Mouse (Mus musculus): ENCODE results near the gene Kif6. TPM values are rescaled to one million over a fixed set of nuclear protein-coding genes. Genes with fewer than 3 reads are reported as not detected.

The Kif6 gene
- polyA plus RNA-seq, 1 experiment from 2014 or later, result 1.5 TPM

DNA sequence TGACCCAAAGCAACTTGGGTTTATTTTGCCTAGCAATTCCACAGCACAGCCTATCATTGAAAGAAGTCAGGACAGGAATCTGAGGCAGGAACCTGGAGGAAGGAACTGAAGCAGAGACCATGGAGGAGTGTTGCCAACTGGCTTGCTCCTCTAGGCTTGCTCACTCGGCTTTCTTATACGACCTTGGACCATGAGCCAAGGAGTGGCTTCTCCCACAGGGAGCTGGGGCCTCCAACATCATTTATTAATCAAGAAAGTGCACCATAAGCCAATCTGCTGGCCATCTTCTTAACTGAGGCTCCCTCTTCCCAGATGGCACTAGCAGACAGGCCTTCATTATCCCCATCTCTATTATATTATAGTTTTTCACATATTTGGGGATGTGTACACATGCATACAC, 119.8 kb downstream of the Kif6 start:
- H3K27me3 ChIP-seq (replicated peaks; ENCODE audit: insufficient read depth, low read length), result no peaks in the 10 kb centered on the region
- no peak overlapping the region for H3K4me3 ChIP-seq (ENCODE audit: low read depth, low read length)
- no peak overlapping the region for H3K4me2 ChIP-seq (replicated peaks; ENCODE audit: low read depth, low read length)
- H3K27ac ChIP-seq (ENCODE audit: low read length), result no peak overlapping the region
- TF ChIP-seq EP300 (IDR thresholded peaks at IDR 0.05) (no peak), CTCF (IDR thresholded peaks at IDR 0.05) (no peak)
- no peak overlapping the region for H3K9ac ChIP-seq (replicated peaks; ENCODE audit: low read depth)
- WGBS, result 85% methylated on average over 2 of the region's 2 CpGs
- DNase-seq (ENCODE audit: low spot score), result no peak
- H3K9me3 ChIP-seq (ENCODE audit: low read length), result no peaks in the 10 kb centered on the region; the same call in 1 of the 2 replicates
- no peaks in the 10 kb centered on the region for H3K36me3 ChIP-seq (ENCODE audit: insufficient read depth, low read length)
- H3K4me1 ChIP-seq (ENCODE audit: insufficient read depth, low read depth, low read length), result no peaks in the 10 kb centered on the region
- ATAC-seq, result no peak

DNA sequence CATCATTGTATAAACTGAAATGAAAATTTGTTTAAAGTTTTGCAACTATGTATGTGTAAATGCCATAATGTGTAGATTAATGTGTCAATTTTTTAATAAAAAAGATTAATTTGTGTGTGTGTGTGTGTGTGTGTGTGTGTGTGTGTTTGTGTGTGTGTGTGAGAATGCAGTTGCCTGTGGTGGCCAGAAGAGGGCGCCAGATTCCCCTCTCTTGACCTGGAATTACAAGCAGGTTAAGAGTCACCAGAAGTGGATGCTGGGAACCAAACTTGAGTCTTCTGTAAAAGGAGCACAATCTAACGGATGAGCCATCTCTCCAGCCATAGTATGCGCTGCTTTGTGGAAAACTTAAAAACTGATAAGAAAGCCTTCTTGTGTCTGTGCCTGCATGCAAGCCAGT, 121.4 kb downstream of the Kif6 start:
- WGBS, result 78% methylated on average over 3 of the region's 3 CpGs
- no peak for ATAC-seq

GRCm38 (mm10) chr17:49737217-49737774, 122.4 kb downstream of the Kif6 start:
- Histone ChIP-seq H3K4me3 (ENCODE audit: low read depth, low read length) (no peak overlapping the region), H3K4me1 (ENCODE audit: insufficient read depth, low read depth, low read length) (no peaks in the 10 kb centered on the region), H3K9me3 (ENCODE audit: low read length) (no peaks in the 10 kb centered on the region; the same call in 1 of the 2 replicates), H3K9ac (replicated peaks; ENCODE audit: low read depth) (no peak overlapping the region), H3K4me2 (replicated peaks; ENCODE audit: low read depth, low read length) (no peak overlapping the region), H3K27ac (ENCODE audit: low read length) (no peak overlapping the region), H3K27me3 (replicated peaks; ENCODE audit: insufficient read depth, low read length) (no peaks in the 10 kb centered on the region), H3K36me3 (ENCODE audit: insufficient read depth, low read length) (no peaks in the 10 kb centered on the region)
- 54% methylated on average over 6 of the region's 6 CpGs for WGBS
- no peak for TF ChIP-seq CTCF (IDR thresholded peaks at IDR 0.05)
- no peak for TF ChIP-seq EP300 (IDR thresholded peaks at IDR 0.05)
- DNase-seq (ENCODE audit: low spot score) (no peak), ATAC-seq (no peak)

More for the DNA sequence above, 121.4 kb downstream of the Kif6 start:
- no peaks in the 10 kb centered on the region for H3K4me1 ChIP-seq (ENCODE audit: insufficient read depth, low read depth, low read length)
- H3K36me3 ChIP-seq (ENCODE audit: insufficient read depth, low read length), result no peaks in the 10 kb centered on the region
- no peak overlapping the region for H3K9ac ChIP-seq (replicated peaks; ENCODE audit: low read depth)
- H3K27me3 ChIP-seq (replicated peaks; ENCODE audit: insufficient read depth, low read length), result no peaks in the 10 kb centered on the region
- no peaks in the 10 kb centered on the region; the same call in 1 of the 2 replicates for H3K9me3 ChIP-seq (ENCODE audit: low read length)
- no peak overlapping the region for H3K4me2 ChIP-seq (replicated peaks; ENCODE audit: low read depth, low read length)
- no peak overlapping the region for H3K27ac ChIP-seq (ENCODE audit: low read length)
- H3K4me3 ChIP-seq (ENCODE audit: low read depth, low read length), result no peak overlapping the region
- TF ChIP-seq EP300 (IDR thresholded peaks at IDR 0.05) (no peak), CTCF (IDR thresholded peaks at IDR 0.05) (peak; percentile 29; the same call in 1 of the 2 replicates)
- DNase-seq (ENCODE audit: low spot score), result no peak

DNA sequence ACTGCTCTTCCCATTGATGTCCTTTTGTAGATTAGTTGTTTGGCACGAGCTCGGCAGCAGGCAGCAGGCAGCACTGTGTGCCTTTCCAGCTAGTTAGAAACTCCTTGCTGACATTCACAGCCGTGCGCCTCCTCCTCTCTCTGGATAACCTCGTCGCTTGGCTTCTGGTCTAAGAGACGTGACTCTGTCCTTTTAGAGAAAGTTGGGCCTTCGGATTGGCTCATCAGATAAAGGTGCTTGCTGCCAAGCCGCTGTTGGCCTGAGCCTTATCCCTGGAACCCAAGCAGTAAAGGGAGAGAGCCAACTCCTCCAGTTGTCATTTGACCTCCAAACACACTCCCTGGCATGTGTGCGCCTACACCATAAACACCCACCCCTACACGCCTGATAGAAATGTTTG, 123.4 kb downstream of the Kif6 start:
- no peak overlapping the region for H3K9ac ChIP-seq (replicated peaks; ENCODE audit: low read depth)
- TF ChIP-seq EP300 (IDR thresholded peaks at IDR 0.05), result no peak
- TF ChIP-seq CTCF (IDR thresholded peaks at IDR 0.05), result no peak
- peak; percentile 41; the same call in 1 of the 2 replicates for ATAC-seq

DNA sequence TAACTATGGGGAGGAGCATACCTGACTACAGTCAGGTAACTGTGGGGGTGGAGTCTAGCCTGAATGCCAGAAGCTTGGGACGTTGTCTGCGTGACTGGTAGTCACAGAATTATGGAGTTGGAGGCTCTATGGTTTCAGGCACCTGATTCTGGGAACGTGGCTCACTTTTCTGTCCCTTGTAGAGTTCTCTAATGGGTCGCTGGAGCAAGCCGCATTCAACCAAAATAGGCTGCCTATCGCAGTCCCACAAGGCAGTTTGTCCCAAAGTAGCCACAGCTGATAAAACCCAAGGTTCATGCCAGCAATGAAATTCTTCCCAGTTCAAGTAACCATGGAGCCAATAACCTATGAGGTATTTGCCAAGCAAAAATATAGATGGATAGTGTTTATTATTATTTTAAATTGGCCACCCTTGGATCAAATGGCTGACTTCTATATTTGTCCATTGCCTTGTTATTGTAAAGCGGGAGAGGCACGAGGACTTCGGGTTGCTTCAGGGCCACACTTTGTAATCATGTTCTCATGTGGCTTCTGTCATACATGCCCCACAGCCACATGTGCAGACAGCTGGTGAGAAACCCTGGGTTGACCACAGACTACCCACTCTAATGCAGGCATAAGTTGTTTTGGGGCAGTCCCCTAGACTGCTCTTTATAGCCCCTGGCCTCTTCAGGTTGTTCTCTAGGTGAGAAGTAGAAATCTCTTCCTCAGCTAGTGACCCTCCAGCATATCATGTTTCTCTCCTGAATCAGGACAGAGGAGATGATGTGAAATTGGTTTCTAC, 125.2 kb downstream of the Kif6 start:
- DNase-seq (ENCODE audit: low spot score) (no peak), ATAC-seq (no peak)
- Histone ChIP-seq H3K27ac (ENCODE audit: low read length) (no peak overlapping the region), H3K9me3 (ENCODE audit: low read length) (no peaks in the 10 kb centered on the region; the same call in 1 of the 2 replicates), H3K4me3 (ENCODE audit: low read depth, low read length) (no peak overlapping the region), H3K4me2 (replicated peaks; ENCODE audit: low read depth, low read length) (no peak overlapping the region), H3K27me3 (replicated peaks; ENCODE audit: insufficient read depth, low read length) (no peaks in the 10 kb centered on the region), H3K36me3 (ENCODE audit: insufficient read depth, low read length) (no peaks in the 10 kb centered on the region), H3K4me1 (ENCODE audit: insufficient read depth, low read depth, low read length) (no peaks in the 10 kb centered on the region), H3K9ac (replicated peaks; ENCODE audit: low read depth) (no peak overlapping the region)
- TF ChIP-seq EP300 (IDR thresholded peaks at IDR 0.05) (no peak), CTCF (IDR thresholded peaks at IDR 0.05) (no peak)
- WGBS, result 81% methylated on average over 9 of the region's 9 CpGs

More for the DNA sequence above, 123.4 kb downstream of the Kif6 start:
- WGBS, result 42% methylated on average over 11 of the region's 11 CpGs
- Histone ChIP-seq H3K4me3 (ENCODE audit: low read depth, low read length) (no peak overlapping the region), H3K9me3 (ENCODE audit: low read length) (no peaks in the 10 kb centered on the region; the same call in 1 of the 2 replicates), H3K27ac (ENCODE audit: low read length) (no peak overlapping the region), H3K4me1 (ENCODE audit: insufficient read depth, low read depth, low read length) (no peaks in the 10 kb centered on the region), H3K4me2 (replicated peaks; ENCODE audit: low read depth, low read length) (no peak overlapping the region), H3K36me3 (ENCODE audit: insufficient read depth, low read length) (no peaks in the 10 kb centered on the region), H3K27me3 (replicated peaks; ENCODE audit: insufficient read depth, low read length) (no peaks in the 10 kb centered on the region)
- DNase-seq (ENCODE audit: low spot score), result peak; percentile 20

- no peaks in the 10 kb centered on the region; the same call in 1 of the 2 replicates for H3K9me3 ChIP-seq (ENCODE audit: low read length)
- H3K9ac ChIP-seq (replicated peaks; ENCODE audit: low read depth), result no peak overlapping the region
- no peak overlapping the region for H3K27ac ChIP-seq (ENCODE audit: low read length)
- 81% methylated on average over 4 of the region's 4 CpGs for WGBS
- no peaks in the 10 kb centered on the region for H3K27me3 ChIP-seq (replicated peaks; ENCODE audit: insufficient read depth, low read length)
- no peaks in the 10 kb centered on the region for H3K36me3 ChIP-seq (ENCODE audit: insufficient read depth, low read length)
- no peaks in the 10 kb centered on the region for H3K4me1 ChIP-seq (ENCODE audit: insufficient read depth, low read depth, low read length)
- H3K4me2 ChIP-seq (replicated peaks; ENCODE audit: low read depth, low read length), result no peak overlapping the region
- no peak for TF ChIP-seq EP300 (IDR thresholded peaks at IDR 0.05)
- no peak for TF ChIP-seq CTCF (IDR thresholded peaks at IDR 0.05)
- no peak for ATAC-seq
- DNase-seq (ENCODE audit: low spot score), result no peak
- H3K4me3 ChIP-seq (ENCODE audit: low read depth, low read length), result no peak overlapping the region
Measured at GRCm38 (mm10) chr17:49741172-49741571, 126.2 kb downstream of the Kif6 start.

Data from lung, postnatal 0 days (tissue).